Mouse (Mus musculus): Measurements from ENCODE around the gene Neurod2. TPM values are rescaled to one million over a fixed set of nuclear protein-coding genes. Genes with fewer than 3 reads are reported as not detected.

Gene Neurod2
- total RNA-seq, 2 experiments from 2014 or later, result not detected

DNA sequence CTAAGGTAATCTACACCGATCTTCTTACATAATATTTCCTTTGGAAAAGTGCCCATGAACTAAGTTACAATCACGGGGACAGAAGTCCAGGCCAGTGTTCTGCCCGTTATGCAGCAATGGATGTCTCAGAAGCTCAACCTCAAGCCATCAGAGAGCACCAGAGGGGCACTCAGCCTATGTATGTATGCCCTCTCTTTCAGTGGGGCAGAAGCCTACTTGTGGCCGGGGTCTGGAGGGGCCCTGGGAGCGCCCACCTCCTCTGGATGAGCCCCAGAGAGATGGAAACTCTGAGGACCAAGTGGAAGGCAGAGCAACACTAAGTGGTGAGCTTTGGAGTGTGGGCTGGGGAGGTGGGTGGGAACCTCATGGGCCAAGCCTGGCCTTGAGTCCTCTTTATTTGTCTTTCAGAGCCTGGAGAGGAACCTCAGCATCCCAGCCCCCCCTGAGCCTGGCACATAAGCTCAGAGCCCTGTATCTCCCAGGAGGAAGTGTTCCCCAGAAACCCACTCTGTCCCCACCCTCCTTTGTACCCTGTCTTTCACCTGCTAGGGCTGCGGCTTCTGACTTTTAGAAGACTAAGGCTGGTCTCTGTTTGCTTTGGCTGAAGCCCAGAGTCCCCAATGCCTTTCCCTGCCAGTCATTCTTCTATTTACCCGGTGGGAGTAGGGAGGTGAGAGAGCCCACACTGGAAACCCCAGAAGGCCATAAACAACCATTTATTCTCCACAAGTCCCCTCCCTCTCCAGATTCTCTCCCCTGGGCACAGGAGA, 27.4 kb upstream of the Neurod2 start:
- ATAC-seq (replicated peaks; ENCODE audit: low FRiP score, low TSS enrichment, poor library complexity, severe bottlenecking), result no peak

DNA sequence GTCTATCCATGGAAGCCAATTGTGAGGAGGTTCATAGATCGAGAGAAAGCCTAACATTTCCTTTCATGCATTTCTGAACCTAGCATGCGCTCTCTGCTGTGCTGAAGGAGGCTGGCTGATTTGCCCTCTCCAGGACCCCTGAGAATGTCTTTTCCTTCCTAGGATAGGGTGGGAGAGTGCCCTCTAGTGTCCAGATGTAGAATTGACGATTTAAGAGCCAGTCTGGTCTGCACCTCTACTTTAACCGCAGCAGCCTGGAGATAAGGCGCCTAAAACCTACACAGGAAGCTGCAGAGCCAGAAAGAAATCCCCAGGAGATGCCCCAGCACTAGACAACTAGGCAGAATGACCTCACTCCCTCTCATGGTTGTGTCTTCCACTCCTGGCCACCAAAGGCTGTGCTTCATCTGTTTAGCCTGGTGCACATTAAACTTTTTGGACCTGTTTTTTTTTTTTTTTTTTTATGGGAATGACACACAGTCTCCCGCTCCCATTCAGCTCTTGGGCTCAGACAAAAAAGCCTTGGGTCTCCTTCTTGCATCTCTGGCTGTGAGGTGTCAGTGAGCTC, 26.4 kb upstream of the Neurod2 start:
- peak; percentile 46 for ATAC-seq (replicated peaks; ENCODE audit: low FRiP score, low TSS enrichment, poor library complexity, severe bottlenecking)

DNA sequence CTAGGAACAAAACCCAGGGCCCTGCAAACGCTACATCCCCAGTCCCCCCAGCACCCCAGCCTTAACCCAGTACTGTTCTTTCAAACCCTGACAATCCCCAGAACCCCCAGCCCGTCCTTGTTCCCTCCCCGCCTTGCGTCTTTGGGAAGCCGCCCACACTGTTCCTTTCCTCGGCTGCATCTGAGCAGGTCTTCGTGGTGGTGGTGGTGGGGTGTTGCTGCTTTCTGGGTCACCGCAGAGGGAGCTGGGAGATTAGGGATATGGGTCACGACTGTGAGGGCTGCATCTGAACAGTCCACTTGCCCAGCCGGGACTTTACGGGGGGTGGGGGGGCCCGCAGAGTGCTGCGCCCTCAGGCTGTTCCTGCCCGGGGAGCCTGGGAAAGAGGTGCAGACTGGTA, 25.0 kb upstream of the Neurod2 start:
- ATAC-seq (replicated peaks; ENCODE audit: low FRiP score, low TSS enrichment, poor library complexity, severe bottlenecking), result no peak

DNA sequence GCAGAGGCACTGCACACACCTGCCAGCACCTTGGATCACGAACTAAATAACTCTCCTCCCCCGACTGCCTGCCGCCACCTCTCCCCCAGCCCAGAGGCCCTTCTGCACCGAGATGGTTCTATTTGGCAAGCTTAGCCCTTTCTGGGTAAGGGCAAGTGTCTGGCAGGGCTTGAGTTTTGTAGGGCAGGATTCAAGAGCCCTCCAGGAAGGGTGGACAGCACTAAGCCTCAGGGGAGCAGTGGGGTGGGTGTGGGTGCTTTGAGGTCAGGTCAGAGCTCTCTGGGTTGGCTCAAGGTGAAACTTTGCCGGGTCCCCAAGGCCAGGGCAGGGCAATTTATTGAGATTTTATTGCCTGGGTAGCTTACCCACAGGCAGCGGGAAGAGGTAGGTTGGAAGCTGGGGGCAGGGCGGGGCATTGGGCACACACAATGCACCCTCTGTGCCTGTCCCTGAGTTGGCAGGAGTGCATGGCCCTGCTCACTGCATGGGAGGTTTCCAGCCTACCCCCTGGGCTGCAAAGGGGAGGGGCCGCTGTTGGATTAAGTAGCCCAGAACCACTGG, 24.3 kb upstream of the Neurod2 start:
- no peak for ATAC-seq (replicated peaks; ENCODE audit: low FRiP score, low TSS enrichment, poor library complexity, severe bottlenecking)

DNA sequence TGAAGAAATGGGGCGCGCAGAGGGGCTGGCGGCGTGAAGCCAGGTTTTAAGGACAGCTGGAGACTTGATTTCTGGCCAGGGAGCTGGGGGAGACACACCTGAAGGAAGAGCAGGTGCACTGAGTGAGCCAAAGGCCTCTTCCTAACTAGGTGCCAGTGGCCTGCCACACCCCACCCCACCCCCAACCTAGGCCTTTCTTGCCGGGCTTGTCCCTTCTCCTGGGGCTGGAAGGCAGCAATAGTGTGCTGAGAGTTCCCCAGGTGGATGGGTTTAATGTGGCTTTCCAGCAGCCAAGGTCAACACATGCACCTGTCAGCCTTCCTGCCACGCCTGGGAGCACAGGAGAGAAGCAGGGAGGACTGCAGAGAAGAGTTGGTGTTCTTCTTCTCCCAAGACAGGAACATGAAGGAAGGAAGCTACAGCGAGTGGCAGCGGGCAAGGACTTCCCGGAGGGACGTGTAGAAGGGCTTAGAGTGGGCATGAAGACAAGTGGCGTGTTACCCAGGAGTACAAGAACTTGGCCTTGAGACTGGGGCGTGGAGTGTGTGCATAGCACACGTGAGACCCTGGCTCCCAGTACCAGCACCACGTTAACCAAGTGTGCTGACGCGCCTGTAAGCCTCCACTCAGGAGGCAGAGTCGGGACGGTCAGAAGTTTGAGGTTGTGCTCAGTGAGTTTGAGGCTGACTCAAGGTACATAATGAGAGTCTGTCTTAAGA, 23.0 kb upstream of the Neurod2 start:
- no peak for ATAC-seq (replicated peaks; ENCODE audit: low FRiP score, low TSS enrichment, poor library complexity, severe bottlenecking)

DNA sequence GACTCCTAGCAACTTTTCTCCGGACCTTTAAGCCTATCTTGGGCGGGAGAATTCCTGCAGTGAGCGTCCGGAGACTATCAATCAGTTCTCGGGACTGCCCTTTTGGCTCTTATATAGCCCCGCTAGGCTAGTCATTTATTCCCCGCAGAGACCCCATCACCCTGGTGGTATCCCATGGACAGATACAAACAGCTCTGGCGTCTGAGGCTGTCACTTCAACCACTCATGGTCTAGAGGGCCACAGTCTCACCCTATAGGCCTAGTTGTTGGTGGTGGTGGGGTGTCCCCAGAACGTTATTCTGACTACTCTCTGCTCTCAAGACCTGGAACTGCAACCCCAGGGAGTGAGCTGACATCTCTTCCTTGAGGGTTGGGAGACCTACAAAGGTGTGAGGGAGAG, 19.9 kb upstream of the Neurod2 start:
- no peak for ATAC-seq (replicated peaks; ENCODE audit: low FRiP score, low TSS enrichment, poor library complexity, severe bottlenecking)

DNA sequence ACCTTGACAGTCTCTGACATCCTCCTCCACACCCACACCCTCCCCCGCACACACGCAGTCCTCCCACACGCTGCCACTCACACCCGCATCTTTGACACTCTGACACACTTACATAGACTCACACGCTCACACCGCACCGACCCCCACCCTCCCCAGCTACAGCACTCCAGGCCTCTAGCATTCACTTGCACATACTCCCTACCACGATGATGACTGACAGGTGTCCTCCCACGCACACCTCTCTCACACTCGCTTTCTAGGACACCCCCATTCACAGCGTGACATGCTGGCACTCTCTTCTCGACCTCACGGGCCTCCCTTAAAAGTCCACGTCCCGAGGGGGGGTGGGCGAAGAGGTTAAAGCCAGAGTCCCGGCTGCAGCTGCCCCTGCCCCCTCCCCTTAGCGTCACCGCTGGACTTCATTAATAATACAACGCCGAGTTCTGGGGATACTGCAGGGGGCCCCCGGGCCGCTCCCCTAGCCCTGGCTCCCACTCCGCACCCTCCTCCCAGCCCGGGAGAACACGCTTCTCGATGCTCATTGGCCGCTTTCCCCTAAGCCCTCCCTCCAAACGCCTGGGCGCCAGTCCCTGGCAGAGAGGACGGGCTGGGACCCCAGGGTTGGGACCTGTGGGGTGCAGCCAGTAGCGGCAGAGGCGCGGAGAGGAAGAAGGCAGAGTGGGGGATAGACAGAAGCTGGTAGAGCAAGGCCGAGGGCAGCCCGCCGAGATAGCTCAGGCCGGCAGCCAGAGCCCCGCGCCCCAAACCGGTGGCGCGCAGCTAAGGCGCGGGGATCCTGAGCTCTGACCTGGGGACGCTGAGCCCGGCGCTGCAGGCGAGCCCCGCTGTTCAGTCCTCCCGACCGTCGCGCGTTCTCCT, 18.9 kb upstream of the Neurod2 start, which contains the start of gene Ppp1r1b:
Gene Ppp1r1b, plus strand, starts transcription at position 322 of the 879 bp plus-strand sequence.
- no peak for ATAC-seq (replicated peaks; ENCODE audit: low FRiP score, low TSS enrichment, poor library complexity, severe bottlenecking)

DNA sequence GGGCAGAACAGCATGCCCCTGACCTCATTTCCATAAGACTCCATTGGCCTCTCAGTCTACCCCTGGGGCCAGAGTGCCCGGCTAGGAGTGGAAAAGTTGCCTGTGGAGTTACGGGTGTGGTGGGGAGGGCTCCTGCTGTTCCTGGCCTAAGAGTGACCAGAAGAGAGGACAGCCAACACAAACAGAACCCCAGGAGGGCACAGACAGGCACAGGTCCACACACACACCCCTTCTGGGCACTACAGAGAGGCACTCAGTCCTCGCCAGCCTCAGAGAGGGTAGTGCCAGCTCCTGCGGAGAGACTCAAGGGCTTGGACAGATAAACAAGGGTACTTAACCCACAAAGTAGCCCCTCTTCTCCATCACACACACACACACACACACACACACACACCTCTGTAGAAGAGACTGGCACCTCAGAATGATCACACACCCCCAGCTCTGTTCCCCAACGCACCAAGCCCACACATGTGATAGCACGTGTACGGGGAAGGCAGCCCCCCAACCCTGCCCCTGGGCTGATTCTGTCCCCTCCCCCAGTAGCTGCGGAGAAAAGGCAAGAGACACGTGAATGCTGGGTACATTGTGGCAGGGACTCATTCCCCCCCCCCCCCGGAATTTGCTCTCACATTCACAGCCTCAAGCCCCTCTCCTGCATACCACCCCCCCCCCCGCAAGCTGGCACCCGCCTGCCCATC, 18.1 kb upstream of the Neurod2 start:
- ATAC-seq (replicated peaks; ENCODE audit: low FRiP score, low TSS enrichment, poor library complexity, severe bottlenecking), result no peak

DNA sequence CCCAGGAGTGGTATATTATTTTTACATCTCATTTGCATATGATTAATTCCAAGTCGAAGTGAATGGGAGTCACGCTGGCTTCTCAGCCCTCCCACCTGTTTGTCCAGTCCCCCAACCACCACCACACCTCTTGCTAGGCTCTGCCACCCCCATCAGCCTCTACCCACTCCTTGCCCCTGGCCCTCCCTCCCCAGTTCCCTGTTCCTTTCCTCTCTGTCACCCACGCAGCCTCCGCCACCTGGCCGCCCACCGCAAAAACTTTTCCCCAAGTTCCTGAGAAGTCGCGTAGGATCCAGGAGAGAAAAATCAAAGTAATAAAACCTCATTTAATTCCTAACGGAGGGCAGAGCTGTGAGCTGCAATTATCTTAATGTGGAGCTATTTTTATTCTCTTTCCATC, 16.7 kb upstream of the Neurod2 start:
- no peak for ATAC-seq (replicated peaks; ENCODE audit: low FRiP score, low TSS enrichment, poor library complexity, severe bottlenecking)

DNA sequence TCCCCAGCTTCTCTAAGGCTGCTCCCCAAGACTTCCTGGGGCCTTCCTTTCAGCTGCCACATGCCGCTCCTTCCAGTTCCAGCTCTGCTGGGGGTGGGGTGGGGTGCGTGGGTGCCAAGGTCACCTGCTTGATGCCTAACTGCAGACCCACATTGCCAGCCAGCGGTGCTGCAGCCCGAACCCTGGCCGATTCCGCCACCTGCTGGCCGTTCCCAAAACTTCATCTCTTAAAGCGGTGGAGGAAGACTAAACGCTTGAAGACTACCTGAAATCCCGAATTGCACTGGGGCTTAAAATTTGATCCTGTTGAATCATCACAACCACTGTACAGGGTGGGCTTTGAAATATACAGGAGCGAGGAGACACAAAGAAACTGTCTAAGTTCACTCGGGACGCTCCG, 15.8 kb upstream of the Neurod2 start:
- 0 out of 2 replicates have a peak, but pooled peaks have one; percentile 25 for ATAC-seq (replicated peaks; ENCODE audit: low FRiP score, low TSS enrichment, poor library complexity, severe bottlenecking)

DNA sequence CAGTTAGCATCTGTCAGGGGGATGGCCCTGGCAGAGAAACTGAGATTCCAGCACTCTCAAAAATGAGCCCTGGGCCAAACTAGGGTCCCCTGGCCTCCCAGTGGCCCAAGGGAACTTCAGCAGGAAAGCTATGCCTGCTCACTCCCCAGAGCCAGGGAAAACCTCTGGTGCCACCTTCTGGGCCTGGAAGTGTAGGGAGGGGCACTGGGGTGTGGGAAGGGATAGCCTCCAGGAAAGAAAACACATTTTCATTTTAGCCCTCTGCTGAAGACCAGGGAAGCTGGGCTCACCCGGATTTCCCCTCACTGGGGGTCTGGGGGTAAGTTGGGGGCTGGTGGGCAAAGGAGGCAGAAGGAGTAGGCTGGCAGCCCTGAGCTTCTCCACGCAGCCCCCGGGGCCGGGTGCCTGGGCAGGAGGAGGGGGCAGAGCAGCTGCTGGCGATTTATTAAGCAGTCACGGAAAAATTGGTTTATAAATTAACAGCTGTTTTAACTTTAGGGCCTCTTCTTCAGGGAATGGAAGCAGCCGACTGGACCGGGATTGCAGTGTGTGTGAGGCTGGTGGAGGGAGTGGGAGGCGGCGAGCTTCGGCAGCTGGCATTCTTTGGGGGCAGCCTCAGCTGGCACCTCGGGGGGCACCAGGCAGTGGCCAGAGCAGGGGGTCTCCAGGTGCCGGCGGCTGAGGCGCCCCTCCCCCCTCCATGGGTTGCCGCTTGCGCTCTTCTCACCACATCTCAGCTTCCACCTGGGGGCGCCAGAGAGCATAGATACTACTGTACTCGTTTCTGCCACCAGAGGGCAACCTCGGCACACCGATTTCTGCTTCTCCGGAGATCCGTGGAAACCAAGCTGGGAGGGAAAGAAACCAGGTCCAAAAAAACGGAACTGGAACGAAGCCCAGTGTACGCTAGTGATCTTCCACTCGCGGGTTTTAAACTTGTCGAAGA, 12.8 kb upstream of the Neurod2 start:
- peak; percentile 69 for ATAC-seq (replicated peaks; ENCODE audit: low FRiP score, low TSS enrichment, poor library complexity, severe bottlenecking)

DNA sequence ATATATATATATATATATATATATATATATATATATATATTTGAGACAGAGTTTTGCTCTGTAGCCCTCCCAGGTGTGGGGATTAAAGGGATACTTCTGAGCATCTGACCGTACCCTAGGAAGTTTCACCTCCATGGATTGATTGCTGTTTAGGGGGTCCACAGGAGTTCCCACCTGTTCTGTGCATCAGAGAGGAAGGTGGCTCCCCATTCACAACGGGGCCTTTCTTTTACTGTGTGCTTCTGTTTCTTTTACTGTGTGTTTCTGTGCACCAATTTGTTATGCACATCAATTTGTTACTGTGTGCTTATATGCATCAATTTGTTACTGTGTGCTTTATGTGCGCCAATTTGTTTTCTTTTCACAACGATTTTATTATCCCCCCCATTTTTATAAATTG, 11.7 kb upstream of the Neurod2 start:
- no peak for ATAC-seq (replicated peaks; ENCODE audit: low FRiP score, low TSS enrichment, poor library complexity, severe bottlenecking)

DNA sequence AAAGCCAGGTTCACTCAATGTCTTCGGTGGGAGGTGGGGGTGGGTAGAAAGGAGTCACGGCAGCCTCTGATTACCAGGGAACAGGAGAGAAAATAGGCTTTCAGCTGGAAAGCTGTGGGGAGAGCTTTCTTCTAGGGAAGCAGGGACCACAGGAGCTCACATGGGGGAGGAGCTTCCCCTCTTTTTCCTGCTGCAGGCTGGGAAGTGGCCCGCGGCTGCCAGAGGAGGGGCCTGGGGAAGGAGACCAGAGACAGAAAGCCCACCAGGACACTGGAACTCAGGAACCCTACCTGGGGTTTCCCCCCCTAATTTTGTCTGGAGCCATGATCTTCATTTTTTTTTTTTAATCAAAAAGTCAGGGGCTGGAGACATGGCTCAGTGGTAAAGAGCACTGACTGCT, 11.1 kb upstream of the Neurod2 start:
- ATAC-seq (replicated peaks; ENCODE audit: low FRiP score, low TSS enrichment, poor library complexity, severe bottlenecking), result no peak

DNA sequence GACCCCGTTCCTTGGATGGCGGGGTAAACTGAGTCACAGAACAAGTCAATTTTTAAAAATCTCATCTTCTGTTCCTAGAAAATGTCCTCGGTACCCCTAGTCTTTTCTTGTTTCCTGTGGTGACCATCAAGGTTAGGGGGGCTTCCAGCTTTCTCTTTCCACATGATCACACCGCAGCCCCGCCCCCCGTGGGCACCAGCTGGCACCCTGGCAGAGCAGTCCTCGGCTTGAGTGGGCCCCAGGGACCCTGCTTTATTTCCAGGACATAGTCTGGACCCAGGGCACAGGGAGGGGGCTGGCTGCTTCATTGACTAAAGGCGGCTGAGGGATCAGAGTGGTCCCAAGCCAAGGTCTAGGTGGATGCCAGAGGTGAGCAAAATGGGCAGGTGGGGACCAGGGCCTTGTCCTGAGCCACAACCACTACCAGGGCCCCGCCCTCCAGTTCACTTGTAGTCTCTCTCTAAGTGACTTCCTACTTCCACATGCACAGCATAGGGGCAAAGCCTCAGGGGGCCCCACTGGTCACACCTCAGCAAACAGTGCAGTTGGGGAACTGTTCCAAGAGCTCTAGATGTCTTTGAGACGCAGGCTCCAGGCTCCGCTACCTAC, 10.3 kb upstream of the Neurod2 start:
- ATAC-seq (replicated peaks; ENCODE audit: low FRiP score, low TSS enrichment, poor library complexity, severe bottlenecking), result no peak

DNA sequence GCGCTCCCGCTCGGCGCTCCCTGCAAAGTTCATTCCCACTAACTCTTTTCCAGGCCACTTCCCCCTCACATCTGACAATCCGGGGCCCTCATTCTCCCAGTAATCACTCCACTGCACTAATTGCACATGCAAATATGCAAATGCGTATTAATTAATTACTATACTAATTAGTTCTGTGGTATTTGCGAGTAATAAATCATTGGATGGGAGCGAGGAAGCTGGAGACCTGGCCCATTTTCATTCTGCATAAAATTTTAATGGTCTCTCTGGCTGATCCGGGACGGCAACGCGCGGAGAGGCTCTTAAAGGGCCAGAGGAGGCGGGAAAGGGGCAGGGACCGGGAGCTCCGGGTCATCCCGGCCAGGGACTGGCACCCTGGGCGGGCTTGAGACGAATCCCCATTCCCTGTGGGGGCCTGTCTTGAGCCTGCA, 9.6 kb upstream of the Neurod2 start:
- ATAC-seq (replicated peaks; ENCODE audit: low FRiP score, low TSS enrichment, poor library complexity, severe bottlenecking), result no peak

DNA sequence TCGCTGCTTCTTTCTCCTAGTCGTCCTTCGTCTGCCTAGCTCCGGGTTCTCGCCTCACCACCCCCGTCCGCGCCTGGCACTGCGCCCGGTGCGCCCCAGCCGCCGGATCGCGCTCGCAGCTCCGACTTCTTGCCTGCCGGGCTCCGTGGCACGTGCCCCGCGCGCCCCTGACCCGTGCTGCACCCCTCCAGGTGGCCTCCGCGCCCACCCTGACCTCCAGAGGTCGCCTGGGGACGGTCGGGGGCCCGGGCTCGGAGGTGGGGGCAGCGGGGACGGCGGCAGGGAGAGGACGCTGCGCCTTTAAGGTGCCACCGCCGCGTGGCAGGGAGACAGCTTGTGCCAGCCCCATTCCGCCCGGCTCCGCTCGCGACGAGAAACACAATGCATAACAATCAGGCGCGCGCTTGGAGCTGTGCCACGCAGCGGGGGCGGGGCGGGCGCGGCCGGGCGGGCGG, 9.1 kb upstream of the Neurod2 start:
- no peak for ATAC-seq (replicated peaks; ENCODE audit: low FRiP score, low TSS enrichment, poor library complexity, severe bottlenecking)

All from megakaryocyte-erythroid progenitor cell, adult 5-6 weeks (primary cell).